8 mouse cellular contexts compared by ENCODE assay signal in genomic region chr9:25175039-25175442, GRCm38 (mm10). TPM values are rescaled to one million over a fixed set of nuclear protein-coding genes. Genes with fewer than 3 reads are reported as not detected.
DNase-seq lines count a peak whose midpoint lies in the region; ATAC-seq and TF ChIP-seq lines count a peak whose summit lies in the region.

No protein-coding gene starts in this region.

- peaks cover 9% of the 10 kb centered on the region for H3K4me1 ChIP-seq in spleen, adult 2 months (ENCODE audit: control insufficient read depth, insufficient read depth, insufficient read length)
- H3K4me1 ChIP-seq in heart, embryonic 14.5 days (ENCODE audit: control insufficient read depth in 2 of 2, insufficient read depth in 2 of 2, low read length in 2 of 2) = peaks cover 25 to 43% of the 10 kb centered on the region in 2 experiments
- peaks cover 5% of the 10 kb centered on the region; the same call in 1 of the 2 replicates for H3K4me1 ChIP-seq in stomach, embryonic 16.5 days (ENCODE audit: control insufficient read depth, insufficient read depth, low read length)

- no peak for ATAC-seq in heart, embryonic 14.5 days (ENCODE audit: insufficient number of reproducible peaks, insufficient read depth, low FRiP score, low read depth)
- ATAC-seq in stomach, embryonic 16.5 days (ENCODE audit: insufficient read depth, low FRiP score) = peak; percentile 61

- H3K9me3 ChIP-seq in heart, embryonic 14.5 days (ENCODE audit: control insufficient read depth, low read length) = no peaks in the 10 kb centered on the region
- no peaks in the 10 kb centered on the region for H3K9me3 ChIP-seq in stomach, embryonic 16.5 days (replicated peaks; ENCODE audit: control insufficient read depth, low read length)

- H3K36me3 ChIP-seq in spleen, adult 2 months (ENCODE audit: control insufficient read depth, insufficient read depth, low read length) = no peaks in the 10 kb centered on the region
- H3K36me3 ChIP-seq in heart, embryonic 14.5 days (ENCODE audit: control insufficient read depth, insufficient read depth, low read length) = no peaks in the 10 kb centered on the region
- H3K36me3 ChIP-seq in stomach, embryonic 16.5 days (ENCODE audit: control insufficient read depth, insufficient read depth, low read length) = no peaks in the 10 kb centered on the region

- no peak for TF ChIP-seq POLR2A in spleen, adult 2 months (IDR thresholded peaks at IDR 0.05; ENCODE audit: low read depth, low read length)

- DNase-seq in spleen, adult 2 months (ENCODE audit: low read depth in 1 of 2, low spot score in 2 of 2) = no peak
- no peak for DNase-seq in spleen, postnatal 14 days (ENCODE audit: low spot score in 2 of 2)
- DNase-seq in fat pad, adult 2 months (ENCODE audit: extremely low read depth, low read depth, low spot score) = peak; percentile 19
- peak; percentile 80 to 89 for DNase-seq in layer of hippocampus, adult 18-20 months (ENCODE audit: low spot score in 2 of 2)
- DNase-seq in lung, postnatal 10 days = peak; percentile 74
- DNase-seq in spleen, adult 18-20 months = no peak

- WGBS in spleen, adult 2 months = 38% methylated on average over 5 of the region's 5 CpGs
- 14% methylated on average over 5 of the region's 5 CpGs for WGBS in heart, embryonic 14.5 days
- 27% methylated on average over 5 of the region's 5 CpGs for WGBS in stomach, embryonic 16.5 days

- peak overlapping the region; percentile 27; the same call in 1 of the 2 replicates for H3K9ac ChIP-seq in heart, embryonic 14.5 days (ENCODE audit: low read length)
- no peak overlapping the region for H3K9ac ChIP-seq in stomach, embryonic 16.5 days (ENCODE audit: low read length)

- H3K27me3 ChIP-seq in spleen, adult 2 months (ENCODE audit: control insufficient read depth, insufficient read depth, low read length) = no peaks in the 10 kb centered on the region
- H3K27me3 ChIP-seq in heart, embryonic 14.5 days (ENCODE audit: control insufficient read depth, insufficient read depth, low read length) = no peaks in the 10 kb centered on the region
- H3K27me3 ChIP-seq in stomach, embryonic 16.5 days (ENCODE audit: control insufficient read depth, insufficient read depth, low read length) = no peaks in the 10 kb centered on the region

- H3K4me3 ChIP-seq in spleen, adult 2 months (ENCODE audit: extremely low read depth, insufficient read depth, insufficient read length) = no peak overlapping the region
- H3K4me3 ChIP-seq in heart, embryonic 14.5 days (ENCODE audit: control insufficient read depth in 1 of 2, insufficient read depth in 1 of 2, low read depth in 1 of 2, low read length in 2 of 2) = no peak overlapping the region
- H3K4me3 ChIP-seq in stomach, embryonic 16.5 days (replicated peaks; ENCODE audit: low read length) = no peak overlapping the region

- peak overlapping the region; percentile 38 for H3K4me2 ChIP-seq in heart, embryonic 14.5 days (ENCODE audit: low read length)
- H3K4me2 ChIP-seq in stomach, embryonic 16.5 days (ENCODE audit: low read depth, low read length) = peak overlapping the region; percentile 5

- no peak for TF ChIP-seq CTCF in spleen, adult 2 months (IDR thresholded peaks at IDR 0.05; ENCODE audit: extremely low read depth, insufficient read depth, insufficient read length, insufficient replicate concordance)

- H3K27ac ChIP-seq in spleen, adult 2 months (ENCODE audit: insufficient read depth, low read length) = 0 out of 2 replicates have a peak overlapping the region, but pooled peaks have one; percentile 28
- peak overlapping the region; percentile 72 to 86 for H3K27ac ChIP-seq in heart, embryonic 14.5 days (replicated peaks in 1 of 2; ENCODE audit: control insufficient read depth in 1 of 2, insufficient read depth in 1 of 2, low read depth in 2 of 2, low read length in 2 of 2)
- peak overlapping the region; percentile 75 for H3K27ac ChIP-seq in stomach, embryonic 16.5 days (ENCODE audit: low read length)

RNA-seq across cellular contexts. Expression of gene Herpud2, which starts 23.4 kb away (rescaled TPM):
- polyA plus RNA-seq in spleen, adult 2 months (2012; rRNA removed) = 23.3 and 40.4 TPM in 2 replicates
- 32.4 and 36.7 TPM in 2 replicates for polyA plus RNA-seq in heart, embryonic 14.5 days (2014; fragmentation: Nextera tagmentation; extraction: Ambion mirVana)
- 10 to 100 TPM; 45.7 to 46.9 TPM for total RNA-seq in layer of hippocampus, adult 18-20 months (2021)
- 20.1 and 20.4 TPM in 2 replicates for polyA plus RNA-seq in stomach, embryonic 16.5 days (2015; fragmentation: Nextera tagmentation; extraction: Ambion mirVana)

Comparison
In these comparisons a context has a peak if more than half of its experiments do, and no peak if none do; other contexts are left out.
1. DNase-seq: peak in fat pad, adult 2 months (single experiment), layer of hippocampus, adult 18-20 months (2 of 2) and lung, postnatal 10 days (single experiment); none in spleen, adult 2 months (0 of 2), spleen, postnatal 14 days (0 of 2) and spleen, adult 18-20 months (0 of 2).
2. H3K27ac ChIP-seq: peak in every context shown above with its lines; median percentile 79 in heart, embryonic 14.5 days; 75 in stomach, embryonic 16.5 days; 28 in spleen, adult 2 months.